Mouse (Mus musculus): ENCODE measurements around the gene Nek10.
"Not testable (repeated sequence)": the region's sequence is repeated elsewhere in the genome, so short reads cannot be mapped to it uniquely, and the experiment has no call there.

Nek10 gene

DNA sequence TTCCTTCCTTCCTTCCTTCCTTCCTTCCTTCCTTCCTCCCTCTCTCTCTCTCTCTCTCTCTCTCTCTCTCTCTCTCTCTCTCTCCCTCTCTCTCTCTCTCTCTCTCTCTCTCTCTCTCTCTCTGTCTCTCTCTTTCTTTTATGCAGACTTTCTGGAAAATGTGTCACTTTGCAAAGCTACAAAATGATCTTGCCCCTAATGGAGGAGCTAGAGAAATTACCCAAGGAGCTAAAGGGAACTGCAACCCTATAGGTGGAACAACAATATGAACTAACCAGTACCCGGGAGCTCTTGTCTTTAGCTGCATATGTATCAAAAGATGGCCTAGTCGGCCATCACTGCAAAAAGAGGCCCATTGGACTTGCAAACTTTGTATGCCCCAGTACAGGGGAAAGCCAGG lies at the start of gene Nek10:
Nek10 (plus strand) TSS at position 301 of the 400 bp plus-strand sequence.
- DNase-seq = not testable (repeated sequence)

GRCm38 (mm10) chr14:14781169-14781568 lies 22.0 kb upstream of the Nek10 start:
- DNase-seq = no peak

- DNase-seq = no peak
Measured at GRCm38 (mm10) chr14:14784223-14784622, 19.0 kb upstream of the Nek10 start.

DNA sequence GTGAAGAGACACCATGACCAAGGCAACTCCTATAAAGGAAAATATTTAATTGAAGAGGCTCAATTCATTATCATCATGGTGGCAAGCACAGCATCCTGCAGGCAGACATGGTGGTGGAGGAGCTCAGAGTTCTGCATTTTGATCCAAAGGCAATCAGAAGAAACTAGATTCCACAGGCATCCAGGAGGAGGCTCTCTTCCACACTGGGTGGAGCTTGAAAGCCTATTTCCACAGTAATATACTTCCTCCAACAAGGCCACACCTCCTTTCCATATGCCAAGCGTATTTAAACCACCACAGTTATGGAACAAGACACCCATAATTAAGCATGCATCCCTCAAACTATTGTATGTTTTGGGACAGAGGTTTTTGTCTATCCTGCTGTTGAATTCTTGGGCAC lies 16.2 kb upstream of the Nek10 start:
- no peak for DNase-seq

DNA sequence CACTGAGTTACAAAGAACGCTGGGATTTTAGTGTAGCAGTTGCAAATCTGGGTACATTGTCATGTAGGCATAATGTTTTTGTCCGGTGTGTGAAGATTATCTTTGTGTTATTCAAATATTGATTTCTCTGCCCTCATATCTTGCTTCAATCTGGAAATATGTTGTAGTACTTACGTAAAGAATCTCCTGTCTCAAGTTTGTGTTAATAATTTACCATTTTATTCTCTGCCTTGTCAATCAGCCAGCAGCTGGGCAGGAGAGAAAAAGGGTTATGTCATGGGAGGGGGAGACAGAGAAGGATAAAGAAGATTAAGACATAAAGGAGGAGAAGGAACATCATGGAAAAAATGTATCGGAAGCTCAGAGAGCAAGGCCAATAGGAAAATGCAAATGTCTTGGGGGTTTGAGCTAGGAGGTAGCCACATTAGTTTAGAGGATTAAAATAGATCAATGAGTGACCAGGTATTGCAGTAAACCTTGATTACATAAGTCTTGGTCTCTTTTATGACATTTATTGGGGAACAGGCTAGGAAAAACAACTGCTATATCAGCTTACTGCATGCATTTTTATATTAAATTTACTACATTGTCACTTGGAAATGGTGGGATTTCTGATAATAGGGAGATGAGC lies 13.3 kb upstream of the Nek10 start:
- no peak for DNase-seq

GRCm38 (mm10) chr14:14799861-14800260 lies 3.4 kb upstream of the Nek10 start:
- no peak for DNase-seq

DNA sequence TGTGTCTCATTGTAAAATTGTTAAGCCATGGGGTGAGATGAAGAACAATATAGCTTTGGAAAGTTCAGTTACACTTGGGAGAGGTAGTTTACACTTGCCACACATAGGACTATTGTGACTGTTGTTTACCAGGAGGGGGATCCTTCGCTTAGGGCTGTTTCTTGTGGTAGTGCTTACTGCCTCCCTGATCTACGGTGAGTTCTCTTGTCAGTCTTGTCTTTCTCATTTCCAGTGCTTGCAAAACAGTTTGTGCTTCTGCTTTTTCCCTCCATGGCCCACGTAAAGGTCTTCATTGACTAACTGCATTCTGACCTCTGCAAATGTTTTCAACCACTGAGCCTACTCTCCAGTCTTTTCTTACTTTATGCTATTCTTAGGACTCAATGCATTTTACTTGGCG lies 2.9 kb upstream of the Nek10 start:
- DNase-seq = no peak

DNA sequence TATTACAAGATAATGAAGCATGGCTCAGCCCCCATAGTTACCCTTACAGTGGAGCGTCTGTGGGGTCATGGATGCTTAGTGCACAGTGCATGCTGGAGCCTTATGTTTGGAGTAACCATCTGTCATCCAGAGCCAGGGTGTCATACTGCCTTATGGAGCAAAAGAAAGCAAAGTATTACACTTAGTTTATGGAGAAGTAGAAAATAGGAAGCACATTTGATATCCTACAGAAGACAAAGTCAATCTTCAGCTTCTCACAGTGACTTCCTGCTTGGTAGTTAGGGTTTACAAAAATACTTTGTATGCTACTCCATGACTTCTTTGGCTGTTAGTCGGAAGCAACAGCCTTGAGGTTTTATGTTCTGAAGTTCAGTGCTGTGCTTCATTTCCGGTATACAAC lies 2.4 kb upstream of the Nek10 start:
- no peak for DNase-seq

GRCm38 (mm10) chr14:14803921-14804517 lies 804 bp downstream of the Nek10 start:
- no peak for DNase-seq

GRCm38 (mm10) chr14:14804518-14805212 lies 1.4 kb downstream of the Nek10 start:
- DNase-seq = no peak

GRCm38 (mm10) chr14:14832520-14833240 lies 29.5 kb downstream of the Nek10 start:
- peak; percentile 82 for DNase-seq

GRCm38 (mm10) chr14:14833498-14833897 lies 30.3 kb downstream of the Nek10 start:
- DNase-seq = no peak

DNA sequence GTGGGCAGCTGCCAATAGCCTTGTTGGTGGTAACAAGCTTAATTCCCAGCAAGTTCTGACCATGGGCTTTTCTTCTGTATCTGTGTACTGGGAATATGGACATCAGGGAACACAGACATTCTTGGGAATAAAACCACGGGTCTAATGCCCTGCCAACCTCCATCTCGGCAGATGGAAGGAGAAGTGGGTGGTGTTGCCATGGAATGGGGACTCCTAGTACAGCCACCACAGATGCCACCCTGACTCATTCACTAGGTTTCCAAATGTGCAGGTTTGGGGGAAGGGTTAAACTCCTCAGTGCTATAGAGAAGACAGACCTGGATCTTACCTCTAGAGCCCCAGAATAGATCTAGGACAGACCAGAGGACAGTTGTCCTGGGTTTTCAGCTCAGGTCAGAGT lies 31.1 kb downstream of the Nek10 start:
- no peak for DNase-seq

GRCm38 (mm10) chr14:14837627-14838026 lies 34.4 kb downstream of the Nek10 start:
- DNase-seq = no peak

DNA sequence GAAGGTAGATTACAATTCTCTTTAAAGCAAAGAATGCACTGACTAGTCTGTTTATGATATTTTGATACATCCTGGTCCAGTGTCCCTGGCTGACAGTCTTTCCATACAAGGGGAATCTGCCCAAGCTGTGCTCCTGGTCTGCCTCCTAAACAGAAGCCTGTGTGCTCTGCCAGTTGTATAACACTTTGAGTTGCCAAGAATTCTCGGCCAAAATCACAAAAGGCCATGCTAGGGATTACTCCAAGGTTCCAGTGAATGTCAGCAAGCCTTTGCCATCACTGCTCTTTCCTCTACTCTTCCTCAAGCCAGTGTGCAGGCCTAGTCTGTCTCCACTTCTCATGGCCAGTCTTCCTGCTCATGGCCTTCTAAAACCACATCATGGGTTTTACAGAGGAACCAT lies 34.9 kb downstream of the Nek10 start:
- DNase-seq = no peak

DNA sequence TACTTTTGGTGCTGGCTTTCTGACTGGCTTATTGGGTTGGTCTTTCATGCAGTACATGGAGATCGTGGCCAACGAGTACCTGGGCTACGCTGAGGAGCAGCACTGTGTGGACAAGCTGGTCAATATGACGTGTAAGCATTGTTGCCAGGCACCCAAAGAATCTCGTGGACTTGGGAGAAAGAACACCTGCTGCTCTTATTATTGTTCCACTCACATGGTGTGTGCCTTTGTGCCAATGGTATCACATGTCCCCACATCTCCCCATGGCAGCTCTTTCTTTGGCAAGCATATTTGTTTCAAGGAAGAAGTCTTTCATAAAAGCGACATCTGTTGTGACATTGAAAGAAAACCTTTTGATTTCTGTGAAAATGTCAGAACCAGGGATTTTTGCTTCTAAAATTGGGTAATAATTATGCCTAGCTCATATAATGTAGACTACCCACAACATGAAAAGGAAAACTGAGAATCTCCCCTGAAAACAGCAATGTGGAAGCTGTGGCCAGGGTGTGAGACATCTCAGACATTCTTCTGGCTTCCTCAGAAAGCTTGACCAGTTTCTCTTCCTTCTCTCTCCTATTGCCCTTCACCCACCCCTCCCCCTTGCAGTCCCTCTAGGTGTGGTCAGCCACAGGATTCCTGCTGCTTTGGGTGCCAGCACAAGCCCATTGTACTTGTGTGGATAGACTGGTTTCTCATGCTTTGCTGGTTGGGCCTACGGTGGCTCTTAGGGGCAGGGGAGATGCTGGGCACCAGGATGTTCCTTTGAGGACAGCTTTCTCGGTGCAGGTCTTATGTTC lies 39.7 kb downstream of the Nek10 start:
- DNase-seq = peak; percentile 14

DNA sequence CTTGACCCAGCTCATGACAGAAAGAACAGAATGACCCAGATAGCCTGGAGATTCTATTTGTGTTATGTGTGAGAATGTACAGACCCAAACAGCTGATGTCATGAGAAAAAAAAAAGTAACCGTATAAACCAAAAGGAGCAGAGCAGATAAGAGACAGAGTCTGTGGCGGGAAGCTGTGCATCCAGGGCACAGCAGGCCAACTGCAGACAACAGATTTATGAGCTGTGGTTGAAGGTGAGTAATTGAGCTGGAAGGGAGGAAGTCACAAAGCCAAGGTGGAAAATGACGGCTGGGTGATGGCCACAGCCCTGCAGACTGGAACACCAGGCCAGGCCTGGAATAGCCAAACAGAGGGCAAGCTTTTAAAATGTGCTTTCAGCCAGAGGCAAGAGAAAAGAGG lies 49.6 kb downstream of the Nek10 start:
- no peak for DNase-seq

DNA sequence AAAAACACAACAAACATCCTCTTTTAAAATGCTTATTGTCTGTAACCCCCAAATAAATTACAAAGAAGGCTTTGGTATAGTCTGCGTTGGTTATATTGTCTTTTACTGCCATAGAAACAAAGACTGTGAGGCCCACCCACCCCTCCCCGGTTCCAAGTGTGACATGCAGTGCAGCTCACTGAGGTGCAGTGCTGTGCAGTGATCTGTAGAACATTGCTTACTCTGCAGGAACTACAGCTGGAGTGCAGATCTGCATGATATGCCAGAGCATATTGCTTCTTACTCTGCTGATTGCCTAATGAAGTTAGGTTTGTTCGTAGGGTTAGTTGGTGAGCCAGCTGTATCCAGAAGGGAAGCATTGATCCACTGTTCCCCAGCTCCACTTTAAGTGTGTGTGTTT lies 57.1 kb downstream of the Nek10 start:
- DNase-seq = no peak

GRCm38 (mm10) chr14:14863690-14864356 lies 60.6 kb downstream of the Nek10 start:
- peak; percentile 90 for DNase-seq

DNA sequence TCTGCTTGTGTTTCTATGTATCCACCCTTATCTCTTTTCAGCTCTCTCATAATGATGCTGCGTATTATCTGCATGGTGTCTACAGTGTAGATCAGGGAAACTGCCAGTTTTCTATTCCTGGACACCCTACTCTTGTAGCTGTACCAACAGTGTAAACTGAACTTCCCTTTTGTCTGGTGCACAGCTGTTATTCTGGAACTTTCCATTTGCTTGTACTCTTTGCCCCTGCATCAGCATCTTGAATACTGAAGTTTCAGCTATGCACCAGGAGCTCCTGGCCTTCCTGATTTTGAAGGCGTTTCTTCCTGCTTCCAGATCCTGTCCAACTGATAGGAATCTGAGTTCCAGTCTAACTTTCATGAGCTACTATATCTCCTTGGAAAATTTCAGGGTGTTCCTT lies 66.0 kb downstream of the Nek10 start:
- DNase-seq = no peak

GRCm38 (mm10) chr14:14870059-14870458 lies 66.8 kb downstream of the Nek10 start:
- no peak for DNase-seq

- no peak for DNase-seq
Measured at GRCm38 (mm10) chr14:14870463-14870862, 67.2 kb downstream of the Nek10 start.
